Mouse (Mus musculus) bone marrow, adult 2 months (tissue): Measurements from ENCODE around the gene Rps2.

Experiments
- CTCF ChIP-seq: fragments of 200-500 bp; IDR thresholded peaks from 2 replicates; pipeline ENCODE4 v1.5.1; 2011; ENCODE audit warnings: low read length, control low read depth; ENCODE audit not compliant: control insufficient read depth, insufficient read depth
- POLR2A ChIP-seq: fragments of 200-500 bp; IDR thresholded peaks from 2 replicates; pipeline ENCODE4 v1.6.1; 2011; ENCODE audit warnings: low read depth, mild to moderate bottlenecking, control low read depth, low read length, borderline replicate concordance; ENCODE audit not compliant: control insufficient read depth

DNA sequence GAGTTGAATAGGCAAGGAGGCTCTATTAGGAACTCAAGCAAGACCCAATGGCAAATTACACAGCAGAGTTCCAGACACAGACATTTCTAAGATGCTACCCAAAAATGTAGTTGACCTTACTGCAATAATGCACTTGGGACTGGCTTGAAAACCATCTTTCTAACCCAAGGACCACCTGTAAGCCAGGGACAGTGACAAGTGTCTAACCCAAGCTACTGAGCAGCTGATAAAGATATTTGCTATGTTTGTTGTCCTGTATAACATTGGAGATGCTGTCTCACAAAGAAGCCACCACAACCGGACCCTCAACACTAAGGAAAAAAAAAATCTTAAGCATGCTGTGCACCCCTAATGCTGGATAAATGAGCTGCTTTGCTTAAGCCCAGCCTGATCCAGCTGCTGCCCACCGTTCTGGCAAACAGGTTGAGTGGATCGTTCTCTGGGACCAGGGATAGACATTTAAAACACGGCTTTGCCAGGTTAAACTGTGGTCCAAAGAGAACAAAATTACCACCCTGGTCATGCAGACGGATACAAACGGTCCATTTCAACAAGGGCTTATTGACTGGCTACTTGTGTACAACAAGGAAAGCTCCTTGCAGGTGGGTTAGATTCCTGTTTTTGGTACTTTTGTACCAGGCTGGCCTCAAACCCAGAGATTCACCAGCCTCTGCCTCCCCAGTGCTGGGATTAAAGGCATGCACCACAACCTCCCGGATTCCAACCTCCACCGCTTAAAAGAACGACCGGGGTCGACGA lies 5.4 kb downstream of the Rps2 start:
- TF ChIP-seq CTCF (no peak), POLR2A (no peak)
